Mouse (Mus musculus) yolk sac, embryonic 10.5 days (tissue): ENCODE results near the gene Gstm7.
"Not testable (repeated sequence)": the region's sequence is repeated elsewhere in the genome, so short reads cannot be mapped to it uniquely, and the experiment has no call there.

ENCODE experiments used
- DNase-seq: peaks from one replicate; pipeline ENCODE4 v3.0.0-alpha.2; 2017; ENCODE audit warnings: low spot score

The Gstm7 gene

GRCm38 (mm10) chr3:107935268-107935667 lies 3.7 kb upstream of the Gstm7 start:
- DNase-seq = no peak

DNA sequence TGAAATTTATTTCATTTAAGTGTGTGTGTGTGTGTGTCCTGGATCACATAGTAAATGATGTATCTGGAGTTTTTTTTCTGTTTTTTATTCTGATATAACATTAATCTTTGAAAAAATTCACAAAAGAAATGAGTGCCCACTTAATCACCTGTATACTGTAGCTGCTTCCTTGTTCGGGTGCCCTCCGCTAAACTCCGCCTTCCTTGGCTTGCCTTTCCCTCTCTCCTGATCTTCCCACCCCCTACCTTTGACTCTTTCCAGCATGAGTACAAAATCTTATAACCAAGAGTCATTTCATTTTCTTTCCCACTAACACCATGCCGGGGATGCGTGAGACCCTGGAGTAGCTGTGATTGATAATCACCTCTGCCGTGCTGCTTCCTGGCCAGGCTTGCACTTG lies 511 bp upstream of the Gstm7 start:
- DNase-seq = no peak

- no peak for DNase-seq
Measured at GRCm38 (mm10) chr3:107931134-107931533, 483 bp downstream of the Gstm7 start.

- DNase-seq = no peak
Measured at GRCm38 (mm10) chr3:107929731-107930130, 1.9 kb downstream of the Gstm7 start.

DNA sequence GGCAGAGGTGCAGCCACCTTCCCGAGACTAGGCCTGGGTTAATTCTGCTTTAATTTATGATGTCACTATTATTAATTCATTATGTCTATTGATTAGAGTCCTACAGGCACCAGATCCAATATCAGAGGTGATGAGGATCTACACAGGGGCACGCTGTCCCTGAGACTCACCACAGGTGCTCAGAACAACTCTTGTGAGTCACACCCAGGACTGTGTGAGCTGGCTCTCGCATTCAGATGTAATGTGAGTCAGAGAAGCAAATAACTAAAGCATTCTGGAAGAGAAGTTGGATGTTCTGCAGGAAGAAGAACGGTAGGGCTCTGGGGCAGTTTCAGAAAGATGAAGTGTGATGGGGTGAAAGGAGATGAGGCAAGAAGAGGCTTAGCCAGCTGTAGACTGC lies 2.4 kb downstream of the Gstm7 start:
- no peak for DNase-seq

DNA sequence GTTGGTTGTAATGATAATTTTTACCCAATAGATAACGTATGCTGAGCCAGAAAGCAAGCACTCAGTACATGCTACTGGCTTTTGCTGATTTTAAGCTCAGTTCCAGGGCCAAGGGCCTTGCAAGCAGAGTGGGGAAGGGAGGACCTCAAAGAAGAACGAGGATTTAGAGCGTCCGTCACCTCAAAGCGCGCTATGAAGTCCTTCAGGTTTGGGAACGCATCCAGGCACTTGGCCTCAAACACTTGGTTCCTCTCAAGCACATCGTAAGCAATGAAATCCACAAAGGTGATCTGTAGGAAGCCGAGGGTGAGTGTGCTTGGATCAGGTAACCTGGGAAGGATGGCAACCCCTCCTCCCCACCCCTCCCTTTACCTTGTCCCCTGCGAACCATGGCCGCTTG lies 2.9 kb downstream of the Gstm7 start:
- no peak for DNase-seq

GRCm38 (mm10) chr3:107927841-107928240 lies 3.8 kb downstream of the Gstm7 start:
- no peak for DNase-seq

DNA sequence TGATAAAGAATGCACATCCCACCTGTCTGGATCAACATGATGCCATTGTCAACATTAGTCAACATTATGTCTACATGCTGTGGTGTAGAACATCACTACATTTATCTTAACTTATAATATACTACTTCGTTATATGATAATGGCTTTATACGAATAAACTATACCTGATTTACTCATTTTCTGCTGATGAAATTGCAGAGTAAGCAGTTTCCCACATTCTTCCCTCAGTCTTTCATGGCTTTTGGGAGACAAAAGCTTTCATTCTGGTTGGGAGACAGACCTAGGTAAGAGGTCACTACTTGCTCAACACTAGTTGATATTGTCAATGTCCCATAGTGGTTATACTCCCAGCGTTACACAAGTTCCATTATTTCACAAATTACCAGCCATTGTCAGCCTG lies 6.3 kb downstream of the Gstm7 start:
- DNase-seq = no peak

GRCm38 (mm10) chr3:107920348-107920747 lies 11.3 kb downstream of the Gstm7 start:
- no peak for DNase-seq

DNA sequence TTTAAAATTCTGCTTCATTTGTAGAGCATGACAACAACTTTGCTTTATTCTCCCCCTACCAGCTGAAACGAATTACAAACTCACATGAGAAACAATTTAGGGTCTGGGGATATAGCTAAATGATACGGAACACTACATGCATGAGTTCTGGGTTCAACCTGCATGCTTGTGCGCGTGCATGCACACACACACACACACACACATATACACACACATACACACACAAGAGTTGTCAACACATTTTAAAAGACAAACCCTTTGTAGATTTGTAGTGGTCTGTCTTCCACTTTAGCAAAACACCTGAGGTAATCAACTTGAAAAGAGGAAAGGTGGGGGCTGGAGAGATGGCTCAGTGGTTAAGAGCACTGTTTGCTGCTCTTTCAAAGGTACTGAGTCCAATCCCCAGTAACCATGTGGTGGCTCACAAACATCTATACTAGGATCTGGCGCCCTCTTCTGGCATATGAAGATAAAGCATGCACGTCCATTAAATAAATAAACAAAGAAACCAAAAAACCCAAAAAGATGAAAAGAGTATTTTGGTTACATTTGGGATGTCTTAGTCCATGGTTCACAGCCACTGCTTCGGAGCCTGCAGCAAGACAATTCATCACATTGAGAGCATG lies 13.7 kb downstream of the Gstm7 start:
- peak; percentile 50 for DNase-seq

GRCm38 (mm10) chr3:107917097-107917496 lies 14.5 kb downstream of the Gstm7 start:
- DNase-seq = no peak

DNA sequence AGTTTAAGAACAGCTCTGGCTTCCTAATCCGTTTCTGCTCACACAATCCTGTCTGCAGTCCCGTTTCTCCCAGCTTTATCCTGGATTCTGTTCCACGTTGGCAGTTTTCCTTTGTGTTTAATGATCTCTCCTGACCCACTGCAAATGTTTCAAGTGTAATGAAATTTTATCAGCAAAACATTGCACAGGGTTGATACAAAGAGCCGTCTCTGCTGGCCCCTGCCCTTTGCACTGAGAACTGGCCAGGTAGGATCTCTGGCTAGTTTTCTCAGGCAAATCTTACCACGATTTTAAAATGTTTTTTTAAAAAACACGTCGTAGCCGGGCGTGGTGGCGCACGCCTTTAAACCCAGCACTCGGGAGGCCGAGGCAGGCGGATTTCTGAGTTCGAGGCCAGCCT lies 14.9 kb downstream of the Gstm7 start:
- DNase-seq = no peak

DNA sequence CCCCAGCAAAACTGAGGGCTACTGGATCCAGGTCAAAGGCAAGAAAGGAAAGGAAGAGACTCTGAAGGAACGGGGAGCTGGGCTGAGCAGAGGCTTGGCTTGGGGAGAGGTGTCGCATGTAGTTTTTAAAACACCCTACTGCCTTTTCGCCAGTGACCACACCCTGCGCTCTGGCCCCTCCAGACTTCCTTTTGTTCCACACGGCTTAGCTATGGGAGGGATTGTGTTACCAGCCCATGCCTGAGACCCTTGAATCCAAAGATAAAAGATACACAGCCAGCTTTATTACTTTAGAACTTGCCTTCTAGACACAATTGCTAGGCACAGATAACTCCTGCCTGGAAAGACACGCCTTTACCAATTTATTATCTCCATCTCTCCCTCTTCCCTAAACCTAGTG lies 25.7 kb downstream of the Gstm7 start:
- no peak for DNase-seq

GRCm38 (mm10) chr3:107900955-107901673 lies 30.5 kb downstream of the Gstm7 start:
- no peak for DNase-seq

DNA sequence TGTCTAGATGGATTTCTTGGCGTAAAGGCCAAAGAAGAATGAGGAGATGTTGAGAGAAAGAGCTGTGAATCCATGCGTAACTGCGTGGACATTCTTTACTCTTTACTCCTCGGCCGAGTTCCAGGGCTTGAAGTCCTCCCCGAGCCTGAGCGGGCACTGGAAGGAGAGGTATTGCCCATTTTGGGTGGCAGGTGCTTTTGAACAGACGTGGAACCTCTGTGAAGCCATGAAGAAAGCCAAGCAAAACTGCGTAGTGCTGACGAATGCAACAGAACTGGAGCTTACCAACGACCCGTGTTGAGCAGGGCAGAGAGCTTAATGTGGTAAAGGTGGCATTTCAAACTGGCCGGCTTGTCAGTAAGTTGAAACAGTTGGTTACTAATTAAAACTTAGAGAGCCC lies 32.9 kb downstream of the Gstm7 start:
- DNase-seq = no peak

- DNase-seq = peak; percentile 82
Measured at GRCm38 (mm10) chr3:107895720-107896569, 35.7 kb downstream of the Gstm7 start, which contains the start of gene Gstm5. Gstm5 (plus strand) TSS chr3:107895821.

GRCm38 (mm10) chr3:107895194-107895719 lies 36.4 kb downstream of the Gstm7 start:
- no peak for DNase-seq

DNA sequence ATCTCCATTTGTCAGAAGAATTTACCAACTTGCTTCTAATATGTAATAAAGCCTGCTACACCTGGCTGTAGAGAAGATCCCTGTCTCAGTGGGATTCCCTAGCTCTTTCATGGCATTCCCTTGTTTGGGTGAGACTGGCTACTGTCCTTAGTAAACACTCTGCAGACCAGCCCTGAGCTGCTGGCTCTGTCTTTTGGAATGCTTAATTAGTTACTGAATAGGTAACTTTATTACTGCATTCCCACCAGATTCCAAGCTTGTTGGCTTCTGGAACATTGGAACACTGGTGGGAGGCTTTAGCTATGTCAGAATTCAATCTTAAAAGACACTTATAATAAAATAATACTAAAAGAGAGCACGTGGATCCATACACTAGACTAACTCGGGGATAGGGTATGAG lies 42.4 kb downstream of the Gstm7 start:
- not testable (repeated sequence) for DNase-seq

- no peak for DNase-seq
Measured at GRCm38 (mm10) chr3:107887674-107888495, 43.7 kb downstream of the Gstm7 start.

DNA sequence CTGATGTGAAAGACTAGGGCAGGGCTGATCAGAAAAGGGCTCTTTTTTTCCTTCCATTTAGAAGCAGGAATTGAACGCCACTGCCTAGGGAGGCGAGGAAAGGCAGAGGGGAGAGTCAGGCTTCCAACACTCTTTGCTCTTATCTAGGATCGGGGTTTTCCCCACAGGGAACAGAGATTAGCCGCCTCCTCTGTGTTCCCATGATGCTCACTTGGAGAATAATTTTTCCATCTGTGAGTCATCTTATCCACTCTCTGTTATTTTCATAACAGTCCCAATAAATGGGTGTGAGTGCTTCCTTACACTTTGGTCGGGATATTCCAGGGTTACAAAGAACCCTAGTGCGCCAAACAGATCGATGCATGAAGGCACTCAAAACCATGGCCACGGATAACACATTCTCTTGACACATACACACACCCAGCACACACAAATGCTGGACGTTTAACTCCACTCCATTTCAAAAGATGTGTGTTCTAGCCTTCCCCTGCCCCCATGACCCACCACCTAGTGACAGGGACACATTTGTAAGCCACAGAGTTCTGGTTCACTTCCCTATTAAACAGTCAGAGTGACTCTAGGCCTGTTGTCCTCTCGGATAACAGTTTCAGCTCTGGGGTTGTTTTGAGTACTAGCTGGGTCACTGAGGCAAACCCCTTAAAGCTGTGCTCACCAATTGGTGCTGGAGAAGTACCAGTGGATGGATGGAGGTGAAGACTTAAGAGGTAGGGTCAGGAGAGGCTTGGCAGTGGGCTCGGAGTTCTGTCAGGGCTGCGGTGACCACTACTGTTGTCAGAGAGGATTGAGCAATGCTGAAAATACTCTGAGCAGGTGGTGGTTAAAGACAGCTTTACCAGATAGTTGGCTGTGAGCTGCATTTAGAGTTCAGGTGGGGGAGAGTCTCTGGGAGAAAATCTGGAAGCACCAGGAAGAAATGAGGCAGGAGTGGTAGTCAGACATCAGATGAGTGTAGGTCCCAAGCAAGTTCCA lies 53.6 kb downstream of the Gstm7 start:
- DNase-seq = no peak

- peak; percentile 53 for DNase-seq
Measured at GRCm38 (mm10) chr3:107877005-107877404, 54.6 kb downstream of the Gstm7 start, which contains the start of gene Eps8l3. Eps8l3 (plus strand) TSS chr3:107877229.
